Comparison of ENCODE assay signal across 13 mouse cellular contexts in genomic region chr7:92981864-92982263, GRCm38 (mm10).
DNase-seq lines count a peak whose midpoint lies in the region; ATAC-seq lines count a peak whose summit lies in the region.
"Had no signal": no experiment of that assay in that cellular context is flagged by ENCODE, and none has a peak within 500 bp of the region (broad histone marks: within the 10 kb centered on the region; RNA-seq: fewer than 3 reads in every experiment).

No protein-coding gene starts in this region.

- intact Hi-C loops in heart, postnatal 14 days (cut with DNase I): no loop called here

- WGBS in kidney, embryonic 15.5 days: 68% methylated on average over 2 of the region's 2 CpGs

- no peaks in the 10 kb centered on the region for H3K4me1 ChIP-seq in kidney, embryonic 15.5 days

- peak; percentile 23 to 27 for DNase-seq in cerebellum, postnatal 14 days
- no peak for DNase-seq in cerebellum, postnatal 36 days
- peak; percentile 4 for DNase-seq in kidney, adult 9 months
- DNase-seq in adrenal gland, postnatal 36 days: peak; percentile 29 to 58
- DNase-seq in heart, postnatal 14 days: peak; percentile 63 to 82
- DNase-seq in ovary, adult 18-20 months (ENCODE audit: low spot score): no peak
- DNase-seq: midbrain, embryonic 14.5 days; right cerebral cortex, postnatal 14 days; thymus, postnatal 4 days had no signal

- no peak overlapping the region for H3K9ac ChIP-seq in kidney, embryonic 15.5 days
- H3K9ac ChIP-seq: hindbrain, embryonic 12.5 days; limb, embryonic 13.5 days had no signal

- H3K27me3 ChIP-seq in kidney, embryonic 15.5 days: no peaks in the 10 kb centered on the region
- H3K27me3 ChIP-seq: hindbrain, embryonic 12.5 days; limb, embryonic 13.5 days had no signal

- no peak overlapping the region for H3K4me3 ChIP-seq in kidney, embryonic 15.5 days (replicated peaks)
- H3K4me3 ChIP-seq: hindbrain, embryonic 12.5 days; left cerebral cortex, adult 2 months; limb, embryonic 13.5 days had no signal

- H3K27ac ChIP-seq in kidney, embryonic 15.5 days: no peak overlapping the region
- H3K27ac ChIP-seq: hindbrain, embryonic 12.5 days; left cerebral cortex, adult 2 months; limb, embryonic 13.5 days had no signal

- no peaks in the 10 kb centered on the region for H3K9me3 ChIP-seq in kidney, embryonic 15.5 days (replicated peaks)
- H3K9me3 ChIP-seq: hindbrain, embryonic 12.5 days; limb, embryonic 13.5 days had no signal

- H3K4me2 ChIP-seq in kidney, embryonic 15.5 days: no peak overlapping the region
- H3K4me2 ChIP-seq: hindbrain, embryonic 12.5 days; limb, embryonic 13.5 days had no signal

- ATAC-seq in kidney, embryonic 15.5 days (replicated peaks; ENCODE audit: low FRiP score): no peak

- H3K36me3 ChIP-seq in kidney, embryonic 15.5 days: no peaks in the 10 kb centered on the region
- H3K36me3 ChIP-seq: hindbrain, embryonic 12.5 days; limb, embryonic 13.5 days had no signal

Comparison
In these comparisons a context has a peak if more than half of its experiments do, and no peak if none do; other contexts are left out.
1. DNase-seq: peak in cerebellum, postnatal 14 days (2 of 2), kidney, adult 9 months (single experiment), adrenal gland, postnatal 36 days (2 of 2) and heart, postnatal 14 days (2 of 2); none in cerebellum, postnatal 36 days (0 of 2) and ovary, adult 18-20 months (single experiment).